Mouse (Mus musculus) embryonic facial prominence, embryonic 14.5 days (tissue): ENCODE results near the gene Bach1. TPM values are rescaled to one million over a fixed set of nuclear protein-coding genes. Genes with fewer than 3 reads are reported as not detected.
A peak's percentile ranks its signal among the peaks of the same experiment; 100 is the strongest.

Experiments used
- ATAC-seq: fragments of 200-750 bp; cut with Nextera tagmentation; 2 replicates; pipeline ENCODE4 v1.8.0; 2017; ENCODE audit warnings: low read depth, moderate number of reproducible peaks, moderate TSS enrichment
- DNase-seq: peaks from one replicate; pipeline ENCODE4 v3.0.0-alpha.2; 2015; ENCODE audit warnings: low spot score
- H3K27ac ChIP-seq: fragments of 300-500 bp; sonication (generic); replicated peaks from 2 replicates; pipeline ENCODE4 v1.5.1; 2014; ENCODE audit warnings: low read depth, mild to moderate bottlenecking, low read length, moderate library complexity
- H3K27me3 ChIP-seq: fragments of 300-500 bp; sonication (generic); replicated peaks from 2 replicates; pipeline ENCODE4 v1.6.1; 2014; ENCODE audit warnings: low read length; ENCODE audit not compliant: control insufficient read depth, insufficient read depth
- H3K36me3 ChIP-seq: fragments of 300-500 bp; sonication (generic); 2 replicates; pipeline ENCODE4 v1.6.1; 2014; ENCODE audit warnings: low read length, mixed read lengths; ENCODE audit not compliant: control insufficient read depth, insufficient read depth
- H3K4me1 ChIP-seq: fragments of 300-500 bp; sonication (generic); 2 replicates; pipeline ENCODE4 v1.6.1; 2014; ENCODE audit warnings: antibody characterized with exemption, low read length; ENCODE audit not compliant: control insufficient read depth, insufficient read depth
- H3K4me2 ChIP-seq: fragments of 300-500 bp; sonication (generic); 2 replicates; pipeline ENCODE4 v1.6.1; 2014; ENCODE audit warnings: low read depth, mild to moderate bottlenecking, low read length, moderate library complexity, mixed read lengths
- H3K4me3 ChIP-seq: fragments of 300-500 bp; sonication (generic); 2 replicates; pipeline ENCODE4 v1.5.1; 2014; ENCODE audit warnings: low read depth, mild to moderate bottlenecking, low read length
- H3K9ac ChIP-seq: fragments of 300-500 bp; sonication (generic); 2 replicates; pipeline ENCODE4 v1.6.1; 2014; ENCODE audit warnings: low read depth, mild to moderate bottlenecking, low read length, moderate library complexity, mixed read lengths
- H3K9me3 ChIP-seq: fragments of 300-500 bp; sonication (generic); 2 replicates; pipeline ENCODE4 v1.6.1; 2016; ENCODE audit warnings: low read length; ENCODE audit not compliant: control insufficient read depth
- WGBS: fragments of 180-500 bp; shearing (Covaris S2); extraction: QIAGEN DNeasy Blood & Tissue Kit; methylation state at CpG from one replicate; pipeline ENCODE4 v1.1.7; 2014; 5-methylcytosine and 5-hydroxymethylcytosine counted together
- polyA plus RNA-seq: library from polyadenylated mRNA; unstranded; fragments of >200 nt; fragmentation: Nextera tagmentation; extraction: Ambion mirVana; gene quantifications from 2 replicates; pipeline ENCODE4 v1.2.1, GENCODE M21; 2014

The Bach1 gene
- polyA plus RNA-seq, 1 experiment from 2014 or later: 11.9 TPM

GRCm38 (mm10) chr16:87699693-87700394 is 1.1 kb downstream of the Bach1 start:
- Histone ChIP-seq H3K27me3 (no peaks in the 10 kb centered on the region), H3K36me3 (no peaks in the 10 kb centered on the region), H3K9ac (peak overlapping the region; percentile 89), H3K4me3 (peak overlapping the region; percentile 92), H3K4me2 (peak overlapping the region; percentile 51), H3K4me1 (peaks cover 4% of the 10 kb centered on the region; the same call in 1 of the 2 replicates), H3K9me3 (no peaks in the 10 kb centered on the region), H3K27ac (peak overlapping the region; percentile 94)
- ATAC-seq: peak; percentile 39
- under 1% methylated on average over 20 of the region's 20 CpGs for WGBS
- DNase-seq: peak; percentile 89

- Histone ChIP-seq H3K4me1 (peaks cover 4% of the 10 kb centered on the region; the same call in 1 of the 2 replicates), H3K9me3 (no peaks in the 10 kb centered on the region), H3K36me3 (no peaks in the 10 kb centered on the region), H3K4me3 (peak overlapping the region; percentile 92), H3K27me3 (no peaks in the 10 kb centered on the region), H3K27ac (peak overlapping the region; percentile 94), H3K4me2 (peak overlapping the region; percentile 51), H3K9ac (peak overlapping the region; percentile 89)
- DNase-seq: no peak
- no peak for ATAC-seq
- WGBS: 44% methylated on average over 3 of the region's 3 CpGs
These were observed 1.6 kb downstream of the Bach1 start for GRCm38 (mm10) chr16:87700395-87700765.

- no peaks in the 10 kb centered on the region for H3K36me3 ChIP-seq
- no peak overlapping the region for H3K4me3 ChIP-seq
- no peak overlapping the region for H3K9ac ChIP-seq
- ATAC-seq: no peak
- peaks cover 13% of the 10 kb centered on the region; the same call in 1 of the 2 replicates for H3K4me1 ChIP-seq
- no peak overlapping the region for H3K4me2 ChIP-seq
- no peaks in the 10 kb centered on the region for H3K27me3 ChIP-seq
- H3K27ac ChIP-seq: no peak overlapping the region
- no peaks in the 10 kb centered on the region for H3K9me3 ChIP-seq
- 71% methylated on average over 2 of the region's 2 CpGs for WGBS
- DNase-seq: no peak
These were observed 3.1 kb downstream of the Bach1 start for GRCm38 (mm10) chr16:87701891-87702290.

- 91% methylated on average over 5 of the region's 5 CpGs for WGBS
These were observed 4.1 kb downstream of the Bach1 start for GRCm38 (mm10) chr16:87702881-87703280.

GRCm38 (mm10) chr16:87704225-87704624 is 5.5 kb downstream of the Bach1 start:
- H3K4me3 ChIP-seq: no peak overlapping the region
- no peak overlapping the region for H3K27ac ChIP-seq
- no peak for DNase-seq
- H3K9me3 ChIP-seq: no peaks in the 10 kb centered on the region
- ATAC-seq: no peak
- WGBS: 64% methylated on average over 5 of the region's 5 CpGs
- no peak overlapping the region for H3K4me2 ChIP-seq
- no peaks in the 10 kb centered on the region for H3K27me3 ChIP-seq
- no peaks in the 10 kb centered on the region for H3K36me3 ChIP-seq
- H3K4me1 ChIP-seq: peaks cover 17% of the 10 kb centered on the region
- no peak overlapping the region for H3K9ac ChIP-seq

More at GRCm38 (mm10) chr16:87702881-87703280, 4.1 kb downstream of the Bach1 start:
- Histone ChIP-seq H3K4me3 (no peak overlapping the region), H3K36me3 (no peaks in the 10 kb centered on the region), H3K4me1 (peaks cover 13% of the 10 kb centered on the region; the same call in 1 of the 2 replicates), H3K4me2 (no peak overlapping the region), H3K27me3 (no peaks in the 10 kb centered on the region), H3K9me3 (no peaks in the 10 kb centered on the region), H3K9ac (no peak overlapping the region), H3K27ac (no peak overlapping the region)
- ATAC-seq (no peak), DNase-seq (no peak)

GRCm38 (mm10) chr16:87705892-87706589 is 7.3 kb downstream of the Bach1 start:
- H3K27me3 ChIP-seq: no peaks in the 10 kb centered on the region
- DNase-seq: no peak
- no peak overlapping the region for H3K4me3 ChIP-seq
- 70% methylated on average over 19 of the region's 19 CpGs for WGBS
- H3K9me3 ChIP-seq: no peaks in the 10 kb centered on the region
- no peaks in the 10 kb centered on the region for H3K36me3 ChIP-seq
- peaks cover 13% of the 10 kb centered on the region for H3K4me1 ChIP-seq
- no peak overlapping the region for H3K27ac ChIP-seq
- no peak overlapping the region for H3K9ac ChIP-seq
- ATAC-seq: no peak
- H3K4me2 ChIP-seq: no peak overlapping the region

- no peaks in the 10 kb centered on the region for H3K27me3 ChIP-seq
- H3K4me3 ChIP-seq: no peak overlapping the region
- DNase-seq (no peak), ATAC-seq (no peak)
- H3K9me3 ChIP-seq: no peaks in the 10 kb centered on the region
- H3K27ac ChIP-seq: no peak overlapping the region
- H3K9ac ChIP-seq: no peak overlapping the region
- WGBS: 72% methylated on average over 4 of the region's 4 CpGs
- H3K4me2 ChIP-seq: no peak overlapping the region
- H3K4me1 ChIP-seq: peaks cover 13% of the 10 kb centered on the region
- H3K36me3 ChIP-seq: no peaks in the 10 kb centered on the region
These were observed 8.6 kb downstream of the Bach1 start for GRCm38 (mm10) chr16:87707335-87707734.

GRCm38 (mm10) chr16:87708570-87708969 is 9.8 kb downstream of the Bach1 start:
- whole genome bisulfite sequencing: 68% methylated on average over 5 of the region's 5 CpGs
- no peaks in the 10 kb centered on the region for H3K36me3 ChIP-seq
- no peak overlapping the region for H3K9ac ChIP-seq
- no peak overlapping the region for H3K4me3 ChIP-seq
- peaks cover 13% of the 10 kb centered on the region for H3K4me1 ChIP-seq
- H3K27me3 ChIP-seq: no peaks in the 10 kb centered on the region
- DNase-seq: no peak
- no peak for ATAC-seq
- no peak overlapping the region for H3K27ac ChIP-seq
- H3K4me2 ChIP-seq: no peak overlapping the region
- H3K9me3 ChIP-seq: no peaks in the 10 kb centered on the region
